Mouse (Mus musculus) adrenal gland, adult 8-10 months (tissue): ENCODE data around the gene Rhox1. TPM values are rescaled to one million over a fixed set of nuclear protein-coding genes. Genes with fewer than 3 reads are reported as not detected.
A peak's percentile ranks its signal among the peaks of the same experiment; 100 is the strongest.
"Not testable (repeated sequence)": the region's sequence is repeated elsewhere in the genome, so short reads cannot be mapped to it uniquely, and the experiment has no call there.

ENCODE experiments used
- DNase-seq: peaks from one replicate; pipeline ENCODE4 v3.0.0; 2022
- total RNA-seq, 4 experiments: library from RNA; stranded (reverse); gene quantifications; 2 replicates each; pipeline ENCODE4 v1.2.4; 2022

The Rhox1 gene
- not detected for total RNA-seq

GRCm38 (mm10) chrX:37222158-37222557 lies at the start of gene Rhox1:
Gene Rhox1 (minus strand): TSS chrX:37222258.
- DNase-seq, result not testable (repeated sequence)

GRCm38 (mm10) chrX:37265038-37265437 lies 43.0 kb upstream of the Rhox1 start, which contains the start of gene Rhox4a:
Gene Rhox4a (plus strand): TSS chrX:37265338.
- DNase-seq, result not testable (repeated sequence)

GRCm38 (mm10) chrX:37249619-37250018 lies 27.6 kb upstream of the Rhox1 start, which contains the start of gene Rhox3a:
Gene Rhox3a (plus strand): TSS chrX:37249919.
- DNase-seq, result not testable (repeated sequence)

GRCm38 (mm10) chrX:37244676-37245075 lies 22.6 kb upstream of the Rhox1 start, which contains the start of gene Rhox2a:
Gene Rhox2a (plus strand): TSS chrX:37244976.
- not testable (repeated sequence) for DNase-seq

GRCm38 (mm10) chrX:37210941-37211340 lies 11.1 kb downstream of the Rhox1 start, which contains the start of gene Gm9:
Gene Gm9 (minus strand): TSS chrX:37211041.
- DNase-seq, result no peak

- DNase-seq, result no peak
Observed at GRCm38 (mm10) chrX:37198676-37199075, 23.4 kb downstream of the Rhox1 start.

GRCm38 (mm10) chrX:37191744-37192379 lies 30.2 kb downstream of the Rhox1 start:
- no peak for DNase-seq

GRCm38 (mm10) chrX:37191105-37191743 lies 30.8 kb downstream of the Rhox1 start, which contains the start of the genes Ndufa1 and Rnf113a1:
Gene Ndufa1 (minus strand): TSS chrX:37191163.
Gene Rnf113a1 (plus strand): TSS chrX:37191245.
- DNase-seq, result peak; percentile 75

GRCm38 (mm10) chrX:37190755-37191104 lies 31.3 kb downstream of the Rhox1 start:
- DNase-seq, result no peak

- DNase-seq, result not testable (repeated sequence)
Observed at GRCm38 (mm10) chrX:37184401-37184800, 37.7 kb downstream of the Rhox1 start.

GRCm38 (mm10) chrX:37168742-37169141 lies 53.3 kb downstream of the Rhox1 start, which contains the start of gene Akap14:
Gene Akap14 (minus strand): TSS chrX:37168842.
- no peak for DNase-seq

GRCm38 (mm10) chrX:37167085-37167484 lies 55.0 kb downstream of the Rhox1 start:
- DNase-seq, result no peak

Other genes with a start within 250 kb of the Rhox1 start
- gene Sept6, start 230.5 kb downstream of the Rhox1 start, total RNA-seq, result 10 to 100 TPM; 21.4 to 45.9 (median 31.0) TPM
- 1 to 10 TPM in 2 of 4 experiments, under 1 TPM in 2; 0.63 to 5.0 (median 1.9) TPM for gene Sowahd, start 173.4 kb downstream of the Rhox1 start, total RNA-seq
- gene Rpl39, start 136.9 kb downstream of the Rhox1 start, total RNA-seq, result 100 to 1,000 TPM; 509 to 573 (median 523) TPM
- gene Upf3b, start 111.9 kb downstream of the Rhox1 start, total RNA-seq, result 10 to 100 TPM; 14.7 to 27.6 (median 19.3) TPM
- 10 to 100 TPM; 13.3 to 19.1 (median 18.7) TPM for gene Nkap, start 95.5 kb downstream of the Rhox1 start, total RNA-seq
- not detected for gene Akap14, start 53.4 kb downstream of the Rhox1 start, total RNA-seq
- 100 to 1,000 TPM; 250 to 390 (median 291) TPM for gene Ndufa1, start 31.1 kb downstream of the Rhox1 start, total RNA-seq
- gene Rnf113a1, start 31.0 kb downstream of the Rhox1 start, total RNA-seq, result 1 to 10 TPM; 4.6 to 5.5 (median 5.3) TPM
- gene Gm9, start 11.2 kb downstream of the Rhox1 start, total RNA-seq, result not detected
- not detected for gene Rhox2a, start 22.7 kb upstream of the Rhox1 start, total RNA-seq
- not detected for gene Rhox3a, start 27.7 kb upstream of the Rhox1 start, total RNA-seq
- gene Rhox4a, start 43.1 kb upstream of the Rhox1 start, total RNA-seq, result not detected
- gene Rhox3a2, start 157.8 kb upstream of the Rhox1 start, total RNA-seq, result not detected
- gene Rhox4a2, start 168.6 kb upstream of the Rhox1 start, total RNA-seq, result not detected
- gene Rhox2b, start 189.8 kb upstream of the Rhox1 start, total RNA-seq, result not detected
- gene Rhox4b, start 210.2 kb upstream of the Rhox1 start, total RNA-seq, result not detected
- gene Rhox2c, start 231.4 kb upstream of the Rhox1 start, total RNA-seq, result not detected
- not detected for gene Rhox3c, start 236.3 kb upstream of the Rhox1 start, total RNA-seq